Mouse (Mus musculus): ENCODE data around the gene Metap1.

DNA sequence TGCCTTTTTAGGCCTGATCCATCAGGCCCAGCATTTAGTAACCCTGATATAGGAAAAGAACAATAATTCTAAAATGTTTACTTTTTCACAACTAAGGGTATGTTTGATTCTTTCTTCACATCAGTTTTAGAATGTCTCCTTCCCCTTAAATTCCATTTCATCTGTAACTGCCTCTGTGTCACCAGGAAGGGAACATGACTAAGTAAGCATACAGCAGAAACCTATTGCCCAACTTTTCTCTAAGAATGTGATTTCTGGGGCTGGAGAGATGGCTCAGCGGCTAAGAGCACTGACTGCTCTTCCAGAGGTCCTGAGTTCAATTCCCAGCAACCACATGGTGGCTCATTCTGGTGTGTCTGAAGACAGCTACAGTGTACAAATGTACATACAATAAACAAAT lies 35.1 kb downstream of the Metap1 start:
- TF ChIP-seq CTCF (conservative IDR thresholded peaks at IDR 0.05; ENCODE audit: low read length) (no peak), NANOG (IDR thresholded peaks at IDR 0.05; ENCODE audit: borderline replicate concordance, low read length) (no peak), POU5F1 (IDR thresholded peaks at IDR 0.05; ENCODE audit: borderline replicate concordance, low read length) (no peak)

All from E14TG2a.4 (cell line).